Mouse (Mus musculus): Measurements from ENCODE around the gene B9d2. TPM values are rescaled to one million over a fixed set of nuclear protein-coding genes. Genes with fewer than 3 reads are reported as not detected.
A peak's percentile ranks its signal among the peaks of the same experiment; 100 is the strongest.
"Not testable (repeated sequence)": the region's sequence is repeated elsewhere in the genome, so short reads cannot be mapped to it uniquely, and the experiment has no call there.

The B9d2 gene
- polyA plus RNA-seq, 1 experiment from 2014 or later, result 30.3 TPM

- no peaks in the 10 kb centered on the region for H3K27me3 ChIP-seq (ENCODE audit: control insufficient read depth, insufficient read depth, low read length)
- WGBS, result 85% methylated on average over 9 of the region's 9 CpGs
- no peaks in the 10 kb centered on the region for H3K9me3 ChIP-seq (replicated peaks; ENCODE audit: control insufficient read depth, low read length)
- no peak overlapping the region for H3K4me2 ChIP-seq (ENCODE audit: low read depth, low read length)
- peaks cover 37% of the 10 kb centered on the region for H3K4me1 ChIP-seq (ENCODE audit: control insufficient read depth, insufficient read depth, low read length)
- no peak overlapping the region for H3K27ac ChIP-seq (ENCODE audit: low read length)
- no peak for ATAC-seq (replicated peaks; ENCODE audit: extremely low read depth, insufficient read depth, low FRiP score)
- no peak overlapping the region for H3K4me3 ChIP-seq (ENCODE audit: low read length)
- no peak overlapping the region for H3K9ac ChIP-seq (ENCODE audit: low read length)
- H3K36me3 ChIP-seq (ENCODE audit: control insufficient read depth, insufficient read depth), result peaks cover 38% of the 10 kb centered on the region
These were observed 32.2 kb downstream of the B9d2 start for GRCm38 (mm10) chr7:25712801-25713200.

GRCm38 (mm10) chr7:25714581-25714980 lies 34.0 kb downstream of the B9d2 start:
- Histone ChIP-seq H3K4me2 (ENCODE audit: low read depth, low read length) (no peak overlapping the region), H3K27ac (ENCODE audit: low read length) (no peak overlapping the region), H3K9ac (ENCODE audit: low read length) (no peak overlapping the region), H3K9me3 (replicated peaks; ENCODE audit: control insufficient read depth, low read length) (no peaks in the 10 kb centered on the region), H3K36me3 (ENCODE audit: control insufficient read depth, insufficient read depth) (peaks cover 38% of the 10 kb centered on the region), H3K27me3 (ENCODE audit: control insufficient read depth, insufficient read depth, low read length) (no peaks in the 10 kb centered on the region), H3K4me1 (ENCODE audit: control insufficient read depth, insufficient read depth, low read length) (peaks cover 44% of the 10 kb centered on the region), H3K4me3 (ENCODE audit: low read length) (no peak overlapping the region)
- WGBS, result 86% methylated on average over 8 of the region's 8 CpGs
- no peak for ATAC-seq (replicated peaks; ENCODE audit: extremely low read depth, insufficient read depth, low FRiP score)

GRCm38 (mm10) chr7:25715731-25716271 lies 35.2 kb downstream of the B9d2 start:
- H3K27ac ChIP-seq (ENCODE audit: low read length), result no peak overlapping the region
- H3K4me1 ChIP-seq (ENCODE audit: control insufficient read depth, insufficient read depth, low read length), result peaks cover 35% of the 10 kb centered on the region
- 93% methylated on average over 22 of the region's 22 CpGs for WGBS
- no peak overlapping the region for H3K4me3 ChIP-seq (ENCODE audit: low read length)
- no peaks in the 10 kb centered on the region for H3K27me3 ChIP-seq (ENCODE audit: control insufficient read depth, insufficient read depth, low read length)
- no peaks in the 10 kb centered on the region for H3K9me3 ChIP-seq (replicated peaks; ENCODE audit: control insufficient read depth, low read length)
- no peak overlapping the region for H3K9ac ChIP-seq (ENCODE audit: low read length)
- H3K4me2 ChIP-seq (ENCODE audit: low read depth, low read length), result no peak overlapping the region
- H3K36me3 ChIP-seq (ENCODE audit: control insufficient read depth, insufficient read depth), result peaks cover 38% of the 10 kb centered on the region
- ATAC-seq (replicated peaks; ENCODE audit: extremely low read depth, insufficient read depth, low FRiP score), result no peak

- Histone ChIP-seq H3K4me3 (ENCODE audit: low read length) (no peak overlapping the region), H3K36me3 (ENCODE audit: control insufficient read depth, insufficient read depth) (peaks cover 44% of the 10 kb centered on the region), H3K4me1 (ENCODE audit: control insufficient read depth, insufficient read depth, low read length) (peaks cover 18% of the 10 kb centered on the region), H3K27ac (ENCODE audit: low read length) (no peak overlapping the region), H3K4me2 (ENCODE audit: low read depth, low read length) (peak overlapping the region; percentile 76), H3K9me3 (replicated peaks; ENCODE audit: control insufficient read depth, low read length) (no peaks in the 10 kb centered on the region), H3K9ac (ENCODE audit: low read length) (no peak overlapping the region), H3K27me3 (ENCODE audit: control insufficient read depth, insufficient read depth, low read length) (no peaks in the 10 kb centered on the region)
- no peak for ATAC-seq (replicated peaks; ENCODE audit: extremely low read depth, insufficient read depth, low FRiP score)
- 86% methylated on average over 3 of the region's 3 CpGs for WGBS
These were observed 36.9 kb downstream of the B9d2 start for GRCm38 (mm10) chr7:25717478-25717877.

GRCm38 (mm10) chr7:25718788-25719417 lies 38.3 kb downstream of the B9d2 start, which contains the start of gene Ccdc97:
TSS of gene Ccdc97 (minus strand) at chr7:25719088.
- Histone ChIP-seq H3K27me3 (ENCODE audit: control insufficient read depth, insufficient read depth, low read length) (no peaks in the 10 kb centered on the region), H3K9ac (ENCODE audit: low read length) (peak within 1 kb of the TSS; percentile 75), H3K4me2 (ENCODE audit: low read depth, low read length) (peak within 1 kb of the TSS; percentile 76), H3K4me3 (ENCODE audit: low read length) (peak within 1 kb of the TSS; percentile 66), H3K9me3 (replicated peaks; ENCODE audit: control insufficient read depth, low read length) (no peaks in the 10 kb centered on the region), H3K27ac (ENCODE audit: low read length) (peak within 1 kb of the TSS; percentile 79), H3K36me3 (ENCODE audit: control insufficient read depth, insufficient read depth) (peaks cover 43% of the 10 kb centered on the region), H3K4me1 (ENCODE audit: control insufficient read depth, insufficient read depth, low read length) (peaks cover 16% of the 10 kb centered on the region)
- ATAC-seq (replicated peaks; ENCODE audit: extremely low read depth, insufficient read depth, low FRiP score), result peak; percentile 81
- 2% methylated on average over 32 of the region's 32 CpGs for WGBS

GRCm38 (mm10) chr7:25719761-25720610 lies 39.4 kb downstream of the B9d2 start:
- Histone ChIP-seq H3K27ac (ENCODE audit: low read length) (no peak overlapping the region; the same call in 1 of the 2 replicates), H3K4me2 (ENCODE audit: low read depth, low read length) (no peak overlapping the region), H3K27me3 (ENCODE audit: control insufficient read depth, insufficient read depth, low read length) (no peaks in the 10 kb centered on the region), H3K4me3 (ENCODE audit: low read length) (no peak overlapping the region), H3K9me3 (replicated peaks; ENCODE audit: control insufficient read depth, low read length) (no peaks in the 10 kb centered on the region), H3K4me1 (ENCODE audit: control insufficient read depth, insufficient read depth, low read length) (peaks cover 16% of the 10 kb centered on the region), H3K36me3 (ENCODE audit: control insufficient read depth, insufficient read depth) (peaks cover 43% of the 10 kb centered on the region), H3K9ac (ENCODE audit: low read length) (no peak overlapping the region)
- WGBS, result 58% methylated on average over 10 of the region's 10 CpGs
- no peak for ATAC-seq (replicated peaks; ENCODE audit: extremely low read depth, insufficient read depth, low FRiP score)

GRCm38 (mm10) chr7:25720760-25721159 lies 40.2 kb downstream of the B9d2 start:
- no peak for ATAC-seq (replicated peaks; ENCODE audit: extremely low read depth, insufficient read depth, low FRiP score)
- 89% methylated on average over 5 of the region's 5 CpGs for WGBS

GRCm38 (mm10) chr7:25721776-25722175 lies 41.2 kb downstream of the B9d2 start:
- H3K36me3 ChIP-seq (ENCODE audit: control insufficient read depth, insufficient read depth), result peaks cover 49% of the 10 kb centered on the region
- H3K27ac ChIP-seq (ENCODE audit: low read length); ATAC-seq (replicated peaks; ENCODE audit: extremely low read depth, insufficient read depth, low FRiP score): not testable (repeated sequence)

More at GRCm38 (mm10) chr7:25720760-25721159, 40.2 kb downstream of the B9d2 start:
- H3K27ac ChIP-seq (ENCODE audit: low read length), result no peak overlapping the region
- no peak overlapping the region for H3K4me2 ChIP-seq (ENCODE audit: low read depth, low read length)
- H3K9ac ChIP-seq (ENCODE audit: low read length), result no peak overlapping the region
- no peaks in the 10 kb centered on the region for H3K9me3 ChIP-seq (replicated peaks; ENCODE audit: control insufficient read depth, low read length)
- peaks cover 43% of the 10 kb centered on the region for H3K36me3 ChIP-seq (ENCODE audit: control insufficient read depth, insufficient read depth)
- peaks cover 16% of the 10 kb centered on the region for H3K4me1 ChIP-seq (ENCODE audit: control insufficient read depth, insufficient read depth, low read length)
- H3K27me3 ChIP-seq (ENCODE audit: control insufficient read depth, insufficient read depth, low read length), result no peaks in the 10 kb centered on the region
- H3K4me3 ChIP-seq (ENCODE audit: low read length), result no peak overlapping the region

GRCm38 (mm10) chr7:25725886-25726285 lies 45.3 kb downstream of the B9d2 start:
- H3K4me2 ChIP-seq (ENCODE audit: low read depth, low read length), result no peak overlapping the region
- no peak for ATAC-seq (replicated peaks; ENCODE audit: extremely low read depth, insufficient read depth, low FRiP score)
- WGBS, result 83% methylated on average over 19 of the region's 19 CpGs
- peaks cover 80% of the 10 kb centered on the region for H3K36me3 ChIP-seq (ENCODE audit: control insufficient read depth, insufficient read depth)
- no peaks in the 10 kb centered on the region for H3K9me3 ChIP-seq (replicated peaks; ENCODE audit: control insufficient read depth, low read length)
- H3K27ac ChIP-seq (ENCODE audit: low read length), result no peak overlapping the region
- no peaks in the 10 kb centered on the region for H3K4me1 ChIP-seq (ENCODE audit: control insufficient read depth, insufficient read depth, low read length)
- H3K4me3 ChIP-seq (ENCODE audit: low read length), result no peak overlapping the region
- H3K27me3 ChIP-seq (ENCODE audit: control insufficient read depth, insufficient read depth, low read length), result no peaks in the 10 kb centered on the region
- no peak overlapping the region for H3K9ac ChIP-seq (ENCODE audit: low read length)

More at GRCm38 (mm10) chr7:25721776-25722175, 41.2 kb downstream of the B9d2 start:
- H3K27me3 ChIP-seq (ENCODE audit: control insufficient read depth, insufficient read depth, low read length); H3K9ac ChIP-seq (ENCODE audit: low read length); H3K4me2 ChIP-seq (ENCODE audit: low read depth, low read length); H3K4me3 ChIP-seq (ENCODE audit: low read length); H3K9me3 ChIP-seq (replicated peaks; ENCODE audit: control insufficient read depth, low read length): not testable (repeated sequence)
- peaks cover 16% of the 10 kb centered on the region for H3K4me1 ChIP-seq (ENCODE audit: control insufficient read depth, insufficient read depth, low read length)
